Mouse (Mus musculus) NIH3T3 (cell line): ENCODE results near the gene Plekhm3.
A peak's percentile ranks its signal among the peaks of the same experiment; 100 is the strongest.

Experiments
- DNase-seq: peaks from one replicate; pipeline ENCODE4 v3.0.0-alpha.2; 2012; ENCODE audit warnings: low read depth

The Plekhm3 gene

GRCm38 (mm10) chr1:64827434-64827833 is 129.2 kb downstream of the Plekhm3 start:
- no peak for DNase-seq

- peak; percentile 56 for DNase-seq
Observed at GRCm38 (mm10) chr1:64826348-64827103, 130.1 kb downstream of the Plekhm3 start.

GRCm38 (mm10) chr1:64823564-64823963 is 133.1 kb downstream of the Plekhm3 start:
- no peak for DNase-seq

- no peak for DNase-seq
Observed at GRCm38 (mm10) chr1:64817709-64818108, 138.9 kb downstream of the Plekhm3 start.

- DNase-seq = no peak
Observed at GRCm38 (mm10) chr1:64813182-64813581, 143.4 kb downstream of the Plekhm3 start.

- DNase-seq = no peak
Observed at GRCm38 (mm10) chr1:64811956-64812355, 144.7 kb downstream of the Plekhm3 start.

- DNase-seq = peak; percentile 69
Observed at GRCm38 (mm10) chr1:64809085-64809484, 147.5 kb downstream of the Plekhm3 start.

GRCm38 (mm10) chr1:64807766-64808165 is 148.9 kb downstream of the Plekhm3 start:
- peak; percentile 56 for DNase-seq

- no peak for DNase-seq
Observed at GRCm38 (mm10) chr1:64805217-64805616, 151.4 kb downstream of the Plekhm3 start.

- DNase-seq = no peak
Observed at GRCm38 (mm10) chr1:64802631-64803030, 154.0 kb downstream of the Plekhm3 start.

- DNase-seq = no peak
Observed at GRCm38 (mm10) chr1:64797621-64798020, 159.0 kb downstream of the Plekhm3 start.

GRCm38 (mm10) chr1:64796867-64797582 is 159.6 kb downstream of the Plekhm3 start:
- DNase-seq = peak; percentile 36

GRCm38 (mm10) chr1:64795284-64796040 is 161.2 kb downstream of the Plekhm3 start:
- peak; percentile 66 for DNase-seq

- no peak for DNase-seq
Observed at GRCm38 (mm10) chr1:64794096-64794495, 162.5 kb downstream of the Plekhm3 start.

GRCm38 (mm10) chr1:64793234-64793530 is 163.4 kb downstream of the Plekhm3 start:
- no peak for DNase-seq

GRCm38 (mm10) chr1:64792521-64793233 is 163.9 kb downstream of the Plekhm3 start:
- peak; percentile 36 for DNase-seq

GRCm38 (mm10) chr1:64791826-64792225 is 164.8 kb downstream of the Plekhm3 start:
- peak; percentile 82 for DNase-seq

GRCm38 (mm10) chr1:64790806-64791790 is 165.5 kb downstream of the Plekhm3 start:
- peak; percentile 57 for DNase-seq

GRCm38 (mm10) chr1:64787701-64788515 is 168.7 kb downstream of the Plekhm3 start:
- DNase-seq = no peak

GRCm38 (mm10) chr1:64779863-64780262 is 176.8 kb downstream of the Plekhm3 start:
- no peak for DNase-seq
